Mouse (Mus musculus) embryo, embryonic 11.5 days (tissue): Measurements from ENCODE around the gene Gm9945.
A peak's percentile ranks its signal among the peaks of the same experiment; 100 is the strongest.

Source experiments
- DNase-seq: peaks from one replicate; pipeline ENCODE4 v3.0.0-alpha.2; 2012; ENCODE audit warnings: low read depth, low spot score

Gene Gm9945

DNA sequence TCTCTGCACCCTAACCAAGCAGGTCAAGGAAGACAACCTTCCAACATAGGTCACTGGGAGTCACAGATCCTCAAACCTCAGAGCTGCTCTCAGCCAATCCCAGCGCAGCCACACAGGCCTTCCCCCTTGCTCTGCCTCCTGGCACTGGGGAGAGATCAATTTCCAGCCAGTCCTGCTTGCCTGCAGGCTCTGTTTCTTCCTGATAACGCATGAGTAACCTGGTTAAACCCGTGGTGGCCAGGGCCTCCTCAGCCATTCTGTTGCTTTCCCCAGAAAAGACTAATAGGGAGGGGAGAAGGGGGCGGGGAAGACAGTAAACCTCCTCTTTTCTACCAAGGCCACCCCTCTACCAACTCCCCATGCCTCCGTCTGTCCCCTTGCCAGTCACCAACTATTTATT lies 18.2 kb upstream of the Gm9945 start:
- no peak for DNase-seq

DNA sequence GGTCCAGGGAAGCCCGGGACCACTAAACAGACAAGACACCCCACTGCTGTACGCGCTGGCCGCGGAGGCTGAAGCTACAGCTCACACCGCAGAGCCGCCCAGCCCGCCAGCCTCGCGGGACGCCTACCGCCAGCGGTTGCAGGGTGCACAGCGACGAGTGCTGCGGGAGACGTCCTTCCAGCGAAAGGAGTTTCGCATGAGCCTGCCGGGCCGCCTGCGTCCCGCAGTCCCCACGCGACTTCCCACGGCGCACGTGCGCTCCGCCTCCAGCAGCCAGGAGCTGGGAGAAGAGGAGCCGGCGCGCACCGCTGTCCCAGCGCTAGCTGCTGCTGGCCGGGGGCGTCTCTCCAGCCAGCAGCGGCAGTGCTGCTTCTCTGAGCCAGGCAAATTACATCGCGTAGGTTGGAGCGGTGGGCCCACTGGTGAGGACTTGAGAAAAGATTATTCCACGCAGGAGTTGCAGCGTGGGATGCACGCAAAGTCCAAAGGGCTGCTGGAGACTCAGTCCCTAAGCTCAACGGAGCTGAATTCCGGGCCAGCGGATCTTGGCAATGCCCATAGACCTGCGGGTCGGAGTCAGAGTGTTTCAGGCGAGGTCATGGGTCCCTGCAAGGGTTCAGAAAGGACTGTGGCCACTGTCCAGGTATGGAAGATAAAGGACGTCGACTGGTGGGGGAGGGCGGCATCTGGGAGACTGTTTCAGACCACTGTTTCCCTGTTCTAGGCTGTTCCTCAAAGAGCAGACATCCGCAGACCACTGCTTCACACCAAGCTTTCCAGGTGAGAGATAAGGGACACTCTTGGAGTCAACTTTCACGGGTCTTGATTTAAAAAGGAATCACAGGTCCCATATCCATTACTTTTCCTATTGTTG lies 16.2 kb upstream of the Gm9945 start:
- DNase-seq = no peak

DNA sequence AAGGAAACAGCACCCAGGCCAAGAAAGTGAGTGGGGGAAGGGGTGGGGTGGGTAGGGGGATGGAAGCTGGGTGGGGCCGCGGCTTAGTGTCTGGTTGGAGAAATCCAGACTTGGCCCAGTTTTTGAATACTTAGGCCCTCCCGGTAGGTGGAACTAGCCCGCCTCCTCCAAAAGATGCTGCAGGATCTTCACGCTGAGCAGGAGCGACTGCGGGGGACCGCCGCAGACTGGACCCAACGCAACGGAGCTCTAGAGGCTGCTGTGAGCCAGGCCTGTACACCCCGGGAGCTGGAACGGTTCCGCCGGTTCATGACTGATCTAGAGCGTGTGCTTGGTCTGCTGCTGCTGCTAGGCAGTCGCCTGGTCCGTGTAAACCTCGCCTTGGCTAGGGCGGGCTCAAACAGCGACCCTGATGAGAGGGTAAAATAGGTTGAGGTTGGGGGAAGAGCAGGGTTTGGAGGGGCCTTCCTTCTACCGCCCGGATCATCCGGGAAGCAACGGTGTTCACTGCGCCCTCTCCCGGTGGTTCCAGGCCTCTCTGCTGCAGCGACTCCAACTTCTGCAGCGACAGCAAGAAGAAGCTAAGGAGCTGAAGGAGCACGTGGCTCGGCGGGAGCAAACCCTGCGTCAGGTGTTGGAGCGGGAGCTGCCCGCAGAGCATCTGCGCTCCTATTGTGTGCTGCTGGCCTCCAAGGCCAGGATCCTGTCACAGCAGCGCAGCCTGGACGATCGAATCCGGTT lies 13.6 kb upstream of the Gm9945 start:
- DNase-seq = peak; percentile 69

DNA sequence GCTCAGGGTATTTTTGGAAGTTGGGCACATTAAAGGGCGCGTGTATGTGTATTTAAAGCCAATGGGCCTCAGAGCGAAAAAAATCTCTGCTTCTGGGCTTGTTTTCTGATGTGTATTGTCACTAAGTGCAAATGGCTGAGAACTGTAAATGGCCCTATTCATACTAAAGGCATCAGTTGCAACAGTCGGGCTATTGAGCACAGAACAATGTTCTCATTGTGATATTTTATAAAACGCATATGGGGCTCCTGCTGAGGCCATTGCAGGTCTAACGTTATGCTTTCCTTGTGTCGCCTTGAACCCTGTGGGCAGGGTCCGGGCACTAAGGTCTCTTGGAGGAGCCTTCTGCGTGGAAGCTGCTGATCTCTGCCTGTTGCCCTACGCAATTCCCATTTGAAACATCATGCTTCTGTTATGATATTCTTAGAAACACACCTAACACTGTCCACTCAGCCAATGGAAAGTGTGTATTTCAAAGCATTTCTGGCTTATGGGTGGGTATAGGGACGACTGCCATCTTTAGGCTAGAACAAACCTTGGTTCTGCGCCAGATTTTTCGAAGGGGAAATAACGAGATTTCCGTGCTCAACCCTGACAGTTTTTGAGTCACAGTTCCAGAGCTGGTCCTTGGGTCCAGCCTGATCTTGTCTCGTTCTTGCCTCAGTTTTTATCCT lies 10.5 kb upstream of the Gm9945 start:
- no peak for DNase-seq

DNA sequence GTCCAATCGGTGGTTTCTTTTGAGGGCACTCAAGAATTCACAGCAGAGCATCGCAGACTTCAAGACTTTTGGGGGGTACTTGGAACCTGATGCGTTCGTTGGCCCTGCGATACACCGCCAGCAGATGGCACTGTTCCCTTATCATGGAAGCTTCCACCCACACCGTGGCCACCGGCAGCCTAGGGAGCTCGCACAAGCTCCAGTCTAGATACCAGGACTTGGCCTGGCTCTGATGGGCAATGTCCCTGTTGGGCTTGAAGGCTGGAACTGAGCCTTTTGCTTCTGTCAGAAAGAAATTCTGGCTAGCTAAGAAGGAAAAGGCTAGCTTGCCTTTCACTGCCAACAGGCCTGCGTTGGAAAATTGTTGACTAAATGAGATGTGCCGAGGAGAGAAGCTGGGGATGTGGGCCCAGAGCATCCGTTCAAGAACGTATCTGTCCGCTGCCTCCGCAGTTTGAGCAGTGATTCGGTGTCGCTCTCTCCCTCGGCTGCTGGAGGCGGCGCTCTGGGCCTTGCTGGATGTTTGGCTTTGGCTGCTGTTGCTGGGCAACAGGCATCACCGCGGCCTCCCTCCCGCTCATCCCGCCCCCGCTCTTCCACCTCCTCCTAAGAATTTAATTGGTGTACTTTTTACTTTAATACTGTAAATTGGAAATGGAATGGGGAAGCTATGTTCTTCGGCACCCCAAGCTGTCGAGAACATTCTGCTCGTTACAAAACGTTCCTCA lies 9.8 kb upstream of the Gm9945 start, which contains the start of gene Gm9837:
Gm9837 (minus strand) TSS at position 512 of the 728 bp plus-strand sequence.
- peak; percentile 88 for DNase-seq

DNA sequence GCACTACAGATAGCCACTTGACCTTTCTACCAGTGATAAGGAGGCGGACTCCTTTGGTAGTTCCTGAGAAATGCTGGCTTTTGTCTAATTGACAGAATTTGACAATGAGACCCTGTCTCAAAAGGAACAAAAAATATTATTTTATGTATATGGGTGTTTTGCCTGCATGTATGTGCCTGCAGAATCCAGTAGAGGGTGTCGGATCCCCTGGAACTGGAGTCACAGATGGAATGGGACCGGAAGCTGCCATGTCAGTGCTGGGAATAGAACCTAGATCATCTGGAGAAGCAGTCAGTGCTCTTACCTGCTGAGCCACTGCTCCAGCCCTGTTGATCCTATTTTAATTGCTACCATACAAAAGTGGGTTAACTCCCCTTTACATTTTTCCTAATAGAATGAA lies 7.3 kb upstream of the Gm9945 start:
- DNase-seq = no peak

DNA sequence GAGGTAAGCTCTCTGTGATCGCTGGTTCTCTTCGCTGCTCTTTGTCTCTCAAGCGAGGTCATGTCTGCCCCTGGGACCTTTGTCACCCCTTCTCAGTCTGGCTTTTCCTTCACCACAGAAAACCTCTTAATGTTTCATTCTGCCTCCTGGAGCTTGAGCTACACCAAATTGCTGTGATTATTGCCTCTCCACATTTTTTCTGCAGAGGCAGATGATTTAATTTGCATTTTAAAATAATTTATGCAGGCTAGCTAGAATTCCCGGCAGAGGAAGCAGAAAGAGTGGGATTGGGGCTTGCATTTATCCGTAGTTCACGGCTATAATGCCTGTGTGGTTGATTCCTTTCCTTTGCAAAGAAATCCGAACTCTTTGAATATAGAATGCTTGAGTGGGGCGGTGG lies 4.3 kb upstream of the Gm9945 start:
- no peak for DNase-seq

DNA sequence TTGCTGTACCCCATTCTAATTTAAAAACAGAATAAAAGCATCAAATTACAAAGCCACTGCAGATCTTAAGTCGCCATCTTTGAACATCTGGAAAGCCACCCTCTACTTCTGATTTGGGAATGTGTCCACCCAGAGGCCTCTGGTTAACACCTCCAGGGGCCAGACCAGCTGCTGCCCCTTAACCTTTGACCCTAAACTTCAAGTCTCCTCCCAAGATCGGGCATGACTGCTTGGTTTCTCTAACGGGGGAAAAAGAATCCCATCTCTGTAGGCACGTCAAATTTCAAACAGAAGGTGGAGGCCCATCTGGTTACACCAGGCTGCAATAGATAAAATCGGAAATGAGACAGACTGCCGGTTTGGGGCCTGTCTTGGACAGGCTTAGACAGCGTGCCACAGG lies 2.1 kb upstream of the Gm9945 start:
- DNase-seq = no peak

DNA sequence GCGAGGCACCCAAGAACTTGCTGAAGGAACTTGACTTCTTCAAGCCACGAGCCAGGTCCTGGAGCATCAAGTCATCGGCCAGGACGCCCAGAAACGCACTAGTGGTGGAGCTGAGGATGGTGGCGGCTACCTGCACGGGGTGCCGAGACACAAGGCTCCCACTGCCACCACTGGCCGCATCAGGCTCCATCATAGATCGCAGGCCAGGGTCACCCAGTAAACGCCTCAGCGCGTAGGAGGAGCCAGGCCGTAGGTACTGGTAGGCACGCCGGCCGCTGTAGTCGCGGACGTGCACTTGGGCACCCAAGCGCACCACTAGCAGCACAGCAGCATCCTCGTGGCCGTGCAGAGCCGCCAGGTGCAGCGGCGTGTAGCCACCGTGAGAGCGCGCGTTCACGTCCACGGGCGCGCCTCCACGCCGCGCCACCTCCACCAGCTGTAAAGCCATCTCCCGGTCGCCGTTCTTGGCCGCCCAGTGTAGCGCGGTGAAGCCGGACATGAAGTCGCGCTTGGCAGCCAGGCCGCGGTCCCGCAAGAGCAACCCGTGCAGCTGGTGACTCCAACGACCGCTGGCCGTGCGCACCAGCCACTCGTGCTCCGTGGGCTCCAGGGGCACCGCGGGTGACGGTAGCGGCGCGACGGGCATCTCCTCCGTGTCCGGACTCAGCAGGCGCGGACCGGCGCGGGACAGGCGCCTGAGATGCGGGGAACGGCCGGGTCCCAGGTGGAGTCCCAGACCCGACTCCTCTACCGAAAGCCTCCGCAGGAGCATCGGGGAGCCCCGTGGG lies 1.4 kb upstream of the Gm9945 start:
- DNase-seq = no peak

DNA sequence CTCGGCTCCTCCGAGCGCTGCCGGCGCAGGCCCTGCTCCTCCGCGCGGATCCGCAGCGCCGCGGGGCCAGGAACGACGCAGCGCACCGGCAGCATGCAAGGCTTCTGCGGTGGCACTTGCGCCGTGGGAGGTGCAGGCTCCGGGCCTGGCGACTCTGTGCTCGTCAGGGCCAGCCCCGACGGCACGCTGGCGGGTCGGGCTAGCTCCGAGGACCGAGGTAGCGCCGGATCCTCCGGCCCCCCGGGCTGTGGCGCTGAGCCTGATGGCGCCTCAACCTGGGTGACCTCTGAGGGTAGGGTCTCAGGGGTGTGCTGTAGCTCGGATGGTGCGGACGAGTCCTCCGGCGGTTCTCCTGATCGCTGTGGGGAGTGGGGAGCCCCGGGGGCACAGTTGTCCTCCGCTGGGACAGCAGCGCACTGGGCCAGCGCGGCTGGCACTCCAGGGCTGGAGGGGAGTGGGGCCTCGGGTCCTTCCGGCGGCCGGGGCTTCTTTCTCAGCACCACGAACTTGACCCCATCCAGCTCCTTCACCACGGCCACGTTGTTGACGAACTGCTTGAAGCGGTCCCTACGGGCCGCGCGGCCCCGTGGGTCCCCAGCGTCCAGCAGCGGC lies 689 bp upstream of the Gm9945 start:
- no peak for DNase-seq

DNA sequence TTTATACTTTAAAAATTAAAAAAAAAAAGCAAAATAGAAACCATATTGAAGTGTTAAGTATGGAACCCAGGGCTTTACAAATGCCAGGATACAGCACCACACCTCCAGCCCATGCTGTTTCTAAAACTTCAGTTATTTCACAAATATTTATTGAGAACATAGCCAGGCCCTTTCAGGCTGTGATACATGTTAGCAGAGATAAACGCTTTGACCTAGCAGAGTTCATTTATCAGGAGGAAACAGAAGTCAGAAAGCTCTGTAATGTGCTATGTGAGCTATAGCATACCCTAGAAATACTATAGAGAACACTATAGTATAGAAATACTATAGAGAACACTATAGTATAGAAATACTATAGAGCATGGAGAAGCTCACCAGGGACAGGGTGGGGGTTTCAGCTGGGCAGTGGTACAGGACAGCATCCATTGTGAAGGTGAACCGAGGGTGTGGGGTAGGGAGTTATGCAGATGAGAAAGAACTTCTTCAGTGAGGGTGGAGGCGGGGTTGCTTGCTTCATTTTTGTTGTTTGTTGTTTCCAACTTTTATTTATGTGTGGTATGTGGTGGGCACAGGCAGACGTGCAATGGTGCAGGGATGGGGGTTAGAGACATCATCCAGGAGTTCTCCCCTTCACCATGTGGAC lies 1.2 kb downstream of the Gm9945 start:
- no peak for DNase-seq

DNA sequence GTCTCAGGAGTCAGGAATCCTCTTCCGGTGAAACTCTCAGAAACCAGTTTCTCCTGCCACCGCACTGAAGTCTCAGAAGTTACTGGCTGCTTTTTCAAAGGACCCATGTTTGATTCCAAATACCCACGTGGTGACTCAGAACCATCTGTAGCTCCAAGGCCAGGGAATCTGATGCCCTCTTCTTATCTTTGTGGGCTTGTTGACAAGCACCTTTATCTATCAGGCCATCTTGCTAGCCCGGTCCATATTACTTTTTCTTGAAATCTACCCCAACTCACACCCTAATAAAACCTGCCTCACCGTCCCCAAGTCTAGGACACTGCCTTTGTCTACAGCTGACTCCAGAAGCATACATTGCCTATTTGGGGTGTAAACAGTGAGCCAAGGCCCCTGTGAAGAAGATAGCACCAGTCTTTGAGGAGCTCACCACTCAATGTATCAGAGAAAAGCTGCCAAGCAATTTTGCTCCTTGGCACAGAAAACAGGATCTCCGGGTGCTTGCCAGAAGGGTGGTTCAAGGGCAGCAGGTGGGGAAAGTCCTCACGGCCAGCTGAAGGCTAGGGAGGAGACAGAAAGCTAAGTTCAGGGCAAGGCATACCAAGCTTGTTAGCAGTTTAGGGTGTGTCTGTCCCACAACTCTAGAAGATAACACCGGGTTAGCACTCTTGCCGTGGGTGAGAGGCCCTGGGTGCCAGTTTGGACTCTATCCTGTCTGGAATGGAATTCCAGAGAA lies 3.4 kb downstream of the Gm9945 start:
- DNase-seq = no peak

DNA sequence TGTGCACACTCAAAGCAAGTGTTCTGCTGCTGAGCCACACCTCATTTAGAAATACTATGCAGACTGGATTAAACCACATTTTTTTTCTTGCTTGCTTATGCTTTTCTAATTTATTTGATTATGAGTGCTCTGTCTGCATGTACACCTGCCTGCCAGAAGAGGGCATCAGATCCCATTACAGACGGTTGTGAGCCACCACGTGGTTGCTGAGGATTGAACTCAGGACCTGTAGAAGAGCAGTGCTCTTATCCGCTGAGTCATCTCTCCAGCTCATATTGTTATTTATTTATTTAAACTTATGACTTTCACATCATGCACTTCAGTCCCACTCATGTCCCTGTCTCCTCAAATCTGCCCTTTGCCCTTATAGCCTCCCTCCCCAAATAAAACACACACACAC lies 5.8 kb downstream of the Gm9945 start:
- no peak for DNase-seq

DNA sequence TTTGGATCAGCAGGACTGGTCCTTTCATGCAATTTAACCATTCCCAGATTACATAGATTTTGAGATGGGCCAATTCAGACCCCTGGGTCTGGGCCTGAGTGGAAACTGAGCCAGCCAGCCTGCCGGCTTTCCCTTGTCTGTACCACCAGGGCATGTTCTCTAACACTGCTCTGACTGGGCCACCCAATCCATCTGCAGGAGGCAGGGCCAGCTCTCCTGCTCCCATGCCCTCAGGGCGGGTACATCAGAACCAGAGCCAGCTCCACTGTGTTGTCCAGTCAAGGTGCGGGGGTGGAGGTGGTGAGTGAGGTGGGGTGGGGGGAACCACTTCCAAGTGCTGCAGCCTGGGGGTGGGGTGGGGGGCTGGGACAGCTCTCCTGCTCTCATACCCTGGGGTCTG lies 6.4 kb downstream of the Gm9945 start:
- DNase-seq = no peak

DNA sequence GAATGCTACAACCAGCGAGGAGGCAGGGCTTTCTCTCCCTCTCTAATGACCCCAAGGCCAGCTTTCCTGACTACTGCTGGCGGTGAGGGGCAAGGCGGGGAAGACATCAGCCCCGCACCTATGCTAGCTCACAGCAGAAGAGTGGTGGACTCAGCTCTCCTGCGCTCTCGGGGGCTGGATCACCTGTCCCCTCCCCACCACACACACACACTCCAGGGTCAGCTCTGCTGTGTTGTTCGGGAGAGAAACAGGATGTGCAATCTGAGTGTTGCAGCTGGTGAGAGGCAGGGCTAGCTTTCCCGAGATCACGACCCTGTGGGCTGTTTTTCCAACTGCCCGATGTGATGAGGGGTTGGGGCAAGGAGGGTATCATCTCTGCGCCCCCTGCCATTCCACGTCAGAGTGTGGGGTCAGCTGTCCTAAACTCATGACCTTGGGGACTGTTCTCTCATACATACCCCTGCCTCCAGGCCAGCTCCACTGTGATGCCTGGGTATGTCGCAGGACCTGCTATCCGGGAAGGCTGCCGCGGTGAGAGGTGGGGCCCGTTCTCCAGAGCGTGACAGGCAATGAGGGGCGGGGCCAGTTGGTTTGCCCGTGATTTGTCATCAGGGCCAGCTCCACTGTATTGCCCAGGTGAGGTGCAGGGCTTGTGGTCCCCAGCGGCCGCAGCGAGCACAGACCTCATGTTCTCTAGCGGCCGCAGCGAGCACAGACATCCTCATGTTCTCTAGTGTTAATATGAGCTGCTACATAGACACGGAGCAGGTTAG lies 7.0 kb downstream of the Gm9945 start:
- DNase-seq = no peak

DNA sequence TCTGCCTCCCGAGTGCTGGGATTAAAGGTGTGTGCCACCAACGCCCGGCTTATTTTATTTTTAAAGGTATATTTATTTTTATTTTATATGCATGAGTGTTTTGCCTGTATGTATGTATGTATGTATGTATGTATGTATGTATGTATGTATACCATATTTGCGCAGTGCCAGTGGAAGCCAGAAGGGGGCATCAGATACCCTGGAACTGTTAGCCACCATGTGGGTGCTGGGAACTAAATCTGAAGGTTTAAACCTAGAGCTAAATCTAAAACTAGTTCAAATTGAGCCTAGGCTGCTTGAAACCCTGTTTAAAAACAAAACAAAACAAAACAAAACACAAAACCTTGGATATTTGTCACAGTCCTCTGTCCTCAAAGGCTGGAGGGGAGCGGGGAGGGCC lies 9.0 kb downstream of the Gm9945 start:
- DNase-seq = no peak

DNA sequence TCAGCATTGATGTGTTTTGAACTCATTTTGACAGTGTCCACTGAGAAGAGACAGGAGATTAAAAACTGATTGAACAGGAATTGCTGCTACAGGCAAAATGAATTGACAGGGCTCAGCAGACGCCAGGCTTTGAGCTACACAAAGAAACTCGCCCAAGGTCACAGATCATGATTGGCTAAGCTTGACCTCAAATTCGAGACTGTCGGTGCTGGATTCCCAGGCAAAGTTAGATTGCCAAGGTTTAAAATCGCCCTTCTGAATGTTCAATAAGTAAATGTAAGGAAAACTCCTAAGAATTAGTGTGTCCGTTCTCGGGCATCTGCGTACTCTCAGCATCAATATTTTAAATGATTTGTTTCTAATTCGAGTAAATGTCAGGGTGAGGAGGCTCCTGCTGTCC lies 9.5 kb downstream of the Gm9945 start:
- no peak for DNase-seq

DNA sequence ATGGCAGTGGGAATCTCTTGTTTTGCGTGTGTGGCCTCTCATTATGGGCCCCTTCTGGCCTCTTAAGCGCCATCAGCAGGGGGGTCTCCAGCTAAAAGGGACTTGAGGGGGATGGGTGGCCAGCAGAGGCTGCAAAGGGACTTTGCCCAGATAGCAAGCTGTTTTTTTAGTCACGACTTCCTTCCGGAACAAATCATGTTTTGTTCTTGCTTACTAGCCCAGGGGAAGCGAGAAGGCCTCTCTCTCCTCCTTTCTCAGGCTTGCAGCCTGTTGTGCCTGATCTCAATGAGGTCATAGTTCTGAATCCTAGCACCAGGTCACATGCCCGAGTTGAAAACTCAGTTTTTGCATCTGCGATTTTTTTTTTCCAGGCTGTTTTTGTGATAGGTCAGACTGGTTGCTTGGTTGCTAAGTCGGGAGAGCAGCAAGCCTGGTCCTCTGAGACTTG lies 12.0 kb downstream of the Gm9945 start:
- DNase-seq = no peak
